Mouse (Mus musculus) left cerebral cortex, adult 9 months (tissue): ENCODE measurements around the gene Mrgpra1.
"Not testable (repeated sequence)": the region's sequence is repeated elsewhere in the genome, so short reads cannot be mapped to it uniquely, and the experiment has no call there.

Experiments used
- DNase-seq, 2 experiments: peaks; one replicate each; pipeline ENCODE4 v3.0.0; 2022; ENCODE audit warnings: low spot score in 2 of 2

Mrgpra1 gene

DNA sequence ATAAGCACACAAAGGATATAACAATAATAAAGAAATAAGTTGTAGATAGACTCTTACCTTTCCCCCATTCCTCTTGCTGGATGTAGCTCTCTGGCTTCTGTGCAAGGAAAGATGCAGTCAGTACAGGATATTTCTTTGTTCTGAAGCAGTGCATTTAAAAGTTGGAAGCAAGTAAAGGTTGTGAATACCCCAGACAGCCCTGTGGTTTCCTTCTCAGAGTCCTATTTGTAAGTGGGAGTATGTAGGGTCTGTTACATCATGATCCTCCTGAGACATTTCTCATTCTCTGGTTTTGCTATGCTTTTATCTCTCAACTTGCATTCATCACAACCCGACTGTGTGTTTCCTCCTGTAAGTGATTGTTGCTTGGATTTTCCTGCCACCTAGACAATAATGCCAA is at the start of gene Mrgpra1:
Gene Mrgpra1 (minus strand): TSS at position 101 of the 400 bp plus-strand sequence.
- no peak for DNase-seq

DNA sequence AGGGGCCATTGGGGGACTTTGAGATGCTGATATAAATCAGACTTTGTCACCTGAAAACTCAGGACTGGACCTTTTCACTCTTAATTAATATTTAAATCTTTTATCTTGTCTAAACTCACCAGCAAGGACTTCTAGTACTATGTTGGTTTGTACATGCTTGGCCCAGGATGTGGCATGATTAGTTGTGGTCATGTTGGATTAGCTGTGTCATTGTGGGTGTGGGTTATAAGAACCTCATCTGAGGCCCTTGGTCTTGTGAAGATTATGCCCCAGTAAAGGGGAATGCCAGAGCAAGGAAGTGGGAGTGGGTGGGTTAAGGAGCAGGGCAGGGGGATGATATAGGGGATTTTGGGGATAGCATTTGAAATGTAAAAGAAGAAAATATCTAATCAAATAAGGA is 47.1 kb upstream of the Mrgpra1 start:
- DNase-seq = no peak

DNA sequence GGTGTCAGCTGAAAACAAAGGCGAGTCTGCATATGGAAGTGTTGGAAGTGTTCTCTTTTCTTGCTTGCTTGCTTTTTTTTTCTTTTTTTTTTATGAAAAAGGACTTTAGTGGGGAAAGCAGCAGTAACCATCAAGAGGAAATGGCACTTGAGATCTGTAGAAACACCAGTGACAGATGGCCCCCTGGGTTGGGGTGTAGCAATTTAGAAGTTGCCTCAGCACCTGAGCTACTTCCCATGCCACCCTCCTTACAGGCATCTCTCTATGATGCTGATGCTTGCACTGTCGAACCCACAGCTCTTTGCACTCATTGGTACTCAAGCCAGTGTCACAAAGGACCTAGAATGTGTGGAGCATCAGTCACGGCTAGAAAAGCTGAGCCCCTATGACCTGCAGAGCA is 5.6 kb downstream of the Mrgpra1 start:
- no peak for DNase-seq

DNA sequence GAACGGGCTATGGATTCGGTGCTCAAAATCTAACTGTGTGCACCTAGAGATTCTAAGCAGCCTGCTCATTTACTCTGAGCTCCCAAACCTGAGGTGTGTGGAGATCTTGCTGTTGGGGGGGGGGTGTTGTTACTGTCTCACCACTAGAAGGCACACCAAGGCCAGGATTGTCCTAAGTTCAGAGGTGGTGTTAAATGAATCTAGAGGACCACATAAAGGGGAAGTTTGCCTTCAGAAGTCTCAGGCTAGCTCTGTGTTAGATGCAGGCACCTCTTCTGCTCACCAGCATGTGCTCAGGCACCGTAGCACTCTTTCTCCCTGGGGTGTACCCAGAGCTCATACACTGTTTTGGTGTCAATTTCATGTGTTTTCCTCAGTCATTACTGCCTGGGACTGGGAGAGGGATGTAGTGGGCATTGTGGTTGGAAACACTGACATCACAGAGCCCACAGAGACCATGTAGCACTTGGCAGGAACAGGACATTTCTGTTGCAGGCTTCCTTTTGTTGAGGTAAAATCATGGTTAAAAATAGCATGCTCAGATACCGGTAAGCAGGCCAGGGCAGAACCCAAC is 8.0 kb downstream of the Mrgpra1 start:
- DNase-seq = no peak

DNA sequence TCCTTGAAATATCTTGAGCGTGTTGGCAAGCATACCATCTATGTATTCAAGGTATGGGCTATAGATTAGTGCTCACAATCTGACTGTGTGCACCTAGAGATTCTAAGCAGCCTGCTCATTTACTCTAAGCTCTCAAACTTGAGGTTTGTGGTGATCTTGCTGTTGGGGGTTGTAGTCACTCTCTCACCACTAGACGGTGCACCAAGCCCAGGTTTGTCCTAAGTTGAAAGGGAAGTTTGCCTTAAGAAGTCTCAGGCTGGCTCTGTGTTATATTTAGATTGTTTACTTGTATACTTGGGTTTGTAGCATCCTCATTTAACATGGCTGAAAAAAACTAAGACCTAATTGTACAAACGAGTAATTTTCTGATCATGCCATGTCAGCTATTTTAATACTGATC is 12.2 kb downstream of the Mrgpra1 start:
- not testable (repeated sequence) for DNase-seq

DNA sequence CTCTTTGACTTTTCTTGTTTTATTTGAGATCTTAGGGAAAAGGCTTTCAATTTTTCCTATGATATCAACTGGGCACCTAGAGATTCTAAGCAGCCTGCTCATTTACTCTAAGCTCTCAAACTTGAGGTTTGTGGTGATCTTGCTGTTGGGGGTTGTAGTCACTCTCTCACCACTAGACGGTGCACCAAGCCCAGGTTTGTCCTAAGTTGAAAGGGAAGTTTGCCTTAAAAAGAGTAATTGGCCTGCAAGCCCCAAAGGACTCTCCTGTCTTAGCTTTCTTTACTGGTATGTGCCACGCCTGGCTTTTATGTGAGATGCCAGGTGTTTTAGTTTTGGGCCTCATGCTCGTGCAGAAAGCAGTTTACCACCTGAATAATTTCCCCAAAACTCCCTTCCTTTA is 12.7 kb downstream of the Mrgpra1 start:
- not testable (repeated sequence) for DNase-seq

DNA sequence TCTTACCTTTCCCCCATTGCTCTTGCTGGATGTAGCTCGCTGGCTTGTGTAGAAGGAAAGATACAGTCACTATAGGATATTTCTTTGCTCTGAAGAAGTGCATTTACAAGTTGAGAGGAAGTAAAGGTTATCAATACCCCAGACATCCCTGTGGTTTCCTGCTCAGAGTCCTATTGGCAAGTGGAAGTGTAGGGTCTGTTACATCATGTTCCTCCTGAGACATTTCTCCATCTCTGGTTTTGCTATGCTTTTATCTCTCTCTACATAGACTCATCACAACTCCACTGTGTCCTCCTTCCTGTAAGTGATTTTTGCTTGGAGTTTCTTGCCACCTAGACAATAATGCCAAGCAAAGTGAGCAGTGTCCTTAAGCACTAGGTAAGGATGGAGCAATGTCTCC is 35.7 kb downstream of the Mrgpra1 start:
- DNase-seq = no peak

DNA sequence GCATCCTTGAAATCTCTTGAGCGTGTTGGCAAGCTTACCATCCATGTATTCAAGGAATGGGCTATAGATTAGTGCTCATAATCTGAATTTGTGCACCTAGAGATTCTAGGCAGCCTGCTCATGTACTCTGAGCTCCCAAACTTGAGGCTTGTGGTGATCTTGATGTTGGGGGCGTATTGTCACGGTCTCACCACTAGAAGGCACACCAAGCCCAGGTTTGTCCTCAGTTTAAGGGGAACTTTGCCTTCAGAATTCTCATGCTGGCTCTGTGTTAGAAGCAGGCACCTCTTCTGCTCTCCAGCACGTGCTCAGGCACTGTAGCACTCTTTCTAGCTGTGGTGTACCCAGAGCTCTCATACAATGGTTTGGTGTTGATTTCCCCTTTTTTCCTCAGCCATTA is 41.8 kb downstream of the Mrgpra1 start:
- DNase-seq = no peak

DNA sequence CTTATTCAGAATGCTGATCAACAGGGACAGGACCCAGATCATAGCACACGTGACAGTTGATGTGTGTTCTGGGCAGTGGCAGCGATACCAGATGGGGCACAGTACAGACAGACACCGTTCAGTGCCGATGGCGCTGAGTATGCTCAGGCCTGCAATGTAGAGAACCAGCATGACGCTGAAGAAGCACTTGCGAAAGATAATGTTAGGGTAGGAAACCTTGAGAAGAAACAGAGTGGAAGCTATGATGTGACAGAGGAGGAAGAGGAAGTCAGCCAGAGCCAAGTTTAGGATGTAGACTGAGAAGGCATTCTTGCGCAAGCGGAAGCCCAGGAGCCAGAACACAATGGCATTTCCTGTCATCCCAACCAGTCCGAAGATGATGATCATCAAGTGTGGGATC is 44.2 kb downstream of the Mrgpra1 start:
- no peak for DNase-seq

DNA sequence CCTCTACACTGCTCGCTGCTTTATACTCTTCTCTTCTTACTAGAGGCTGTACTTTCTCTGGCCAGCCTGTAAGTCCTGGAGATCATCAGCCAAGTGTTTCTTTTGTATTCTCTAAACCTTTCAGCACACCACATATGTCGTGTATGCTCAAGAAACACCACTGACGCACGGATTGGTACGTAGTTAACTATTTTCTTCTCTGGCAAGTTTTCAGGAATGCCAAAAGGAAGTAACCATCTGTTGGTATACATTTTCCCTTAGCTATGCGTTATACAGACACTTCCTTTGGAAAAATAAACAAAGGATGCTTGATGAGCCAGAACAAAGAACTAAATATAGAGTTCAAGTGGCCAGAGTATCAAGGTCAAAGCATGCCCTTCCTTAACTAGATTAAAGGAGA is 49.4 kb downstream of the Mrgpra1 start:
- DNase-seq = not testable (repeated sequence)

DNA sequence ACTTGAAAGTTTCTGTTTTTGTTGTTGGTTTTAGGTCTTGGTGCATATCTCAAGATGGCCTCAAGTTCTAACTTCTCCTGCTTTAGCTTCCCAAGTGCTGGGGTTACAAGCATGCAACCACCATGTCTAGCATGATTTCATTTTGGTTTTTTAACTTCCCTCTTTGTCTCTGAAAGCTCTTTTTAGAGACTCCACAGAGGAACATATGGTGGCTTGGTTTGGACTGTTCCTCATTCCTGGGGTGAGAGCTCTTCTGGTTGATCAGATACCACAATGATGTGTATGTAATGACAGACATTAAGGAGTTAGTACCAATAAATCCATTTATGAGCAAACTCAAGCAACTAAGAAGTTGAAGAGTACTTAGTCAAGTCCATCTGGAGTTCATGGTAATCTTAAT is 54.4 kb downstream of the Mrgpra1 start:
- not testable (repeated sequence) for DNase-seq
